Comparison of ENCODE assay signal across 7 mouse cellular contexts in genomic region chr6:124662477-124663423, GRCm38 (mm10). TPM values are rescaled to one million over a fixed set of nuclear protein-coding genes. Genes with fewer than 3 reads are reported as not detected.
DNase-seq lines count a peak whose midpoint lies in the region; ATAC-seq lines count a peak whose summit lies in the region.

TSS of gene Lpcat3 (plus strand) at chr6:124663027.

- no peaks in the 10 kb centered on the region for H3K27me3 ChIP-seq in embryonic facial prominence, embryonic 12.5 days
- no peaks in the 10 kb centered on the region for H3K27me3 ChIP-seq in limb, embryonic 11.5 days (ENCODE audit: control insufficient read depth, insufficient read depth, low read length)
- no peaks in the 10 kb centered on the region for H3K27me3 ChIP-seq in midbrain, embryonic 14.5 days (ENCODE audit: control insufficient read depth, insufficient read depth, low read length)

- WGBS in embryonic facial prominence, embryonic 12.5 days = 1% methylated on average over 76 of the region's 87 CpGs
- WGBS in limb, embryonic 11.5 days = under 1% methylated on average over 60 of the region's 87 CpGs
- under 1% methylated on average over 76 of the region's 87 CpGs for WGBS in midbrain, embryonic 14.5 days

- no peaks in the 10 kb centered on the region for H3K9me3 ChIP-seq in embryonic facial prominence, embryonic 12.5 days
- H3K9me3 ChIP-seq in limb, embryonic 11.5 days (ENCODE audit: control insufficient read depth, low read length) = no peaks in the 10 kb centered on the region
- H3K9me3 ChIP-seq in midbrain, embryonic 14.5 days (ENCODE audit: control insufficient read depth, low read length) = no peaks in the 10 kb centered on the region

- peak; percentile 95 for ATAC-seq in embryonic facial prominence, embryonic 12.5 days (ENCODE audit: insufficient number of reproducible peaks, insufficient read depth, low FRiP score, low TSS enrichment)
- ATAC-seq in limb, embryonic 11.5 days (ENCODE audit: insufficient number of reproducible peaks, low FRiP score, low TSS enrichment, low read depth) = peak; percentile 98
- peak; percentile 97 for ATAC-seq in midbrain, embryonic 14.5 days (ENCODE audit: low FRiP score, low TSS enrichment)

- peak; percentile 100 for DNase-seq in adrenal gland, postnatal 25 days
- peak; percentile 100 for DNase-seq in heart, adult 11 months
- peak; percentile 99 for DNase-seq in kidney, adult 18-20 months
- DNase-seq in limb, embryonic 11.5 days (ENCODE audit: low spot score) = peak; percentile 99
- DNase-seq in midbrain, embryonic 14.5 days = peak; percentile 98
- peak; percentile 99 to 100 for DNase-seq in spleen, adult 18-20 months

- H3K4me2 ChIP-seq in embryonic facial prominence, embryonic 12.5 days (replicated peaks) = peak within 1 kb of the TSS; percentile 66
- peak within 1 kb of the TSS; percentile 65 for H3K4me2 ChIP-seq in limb, embryonic 11.5 days (ENCODE audit: low read depth, severe bottlenecking)
- peak within 1 kb of the TSS; percentile 67 for H3K4me2 ChIP-seq in midbrain, embryonic 14.5 days (ENCODE audit: low read length)

- peak within 1 kb of the TSS; percentile 52 for H3K4me3 ChIP-seq in embryonic facial prominence, embryonic 12.5 days
- peak within 1 kb of the TSS; percentile 71 for H3K4me3 ChIP-seq in limb, embryonic 11.5 days (ENCODE audit: low read depth, low read length)
- peak within 1 kb of the TSS; percentile 63 for H3K4me3 ChIP-seq in midbrain, embryonic 14.5 days (replicated peaks; ENCODE audit: low read depth, low read length)

- H3K36me3 ChIP-seq in embryonic facial prominence, embryonic 12.5 days = no peaks in the 10 kb centered on the region
- no peaks in the 10 kb centered on the region for H3K36me3 ChIP-seq in limb, embryonic 11.5 days (ENCODE audit: control insufficient read depth, insufficient read depth, low read length)
- no peaks in the 10 kb centered on the region for H3K36me3 ChIP-seq in midbrain, embryonic 14.5 days (ENCODE audit: control insufficient read depth, insufficient read depth, low read length)

- H3K4me1 ChIP-seq in embryonic facial prominence, embryonic 12.5 days = peaks cover 4% of the 10 kb centered on the region; the same call in 1 of the 2 replicates
- no peaks in the 10 kb centered on the region for H3K4me1 ChIP-seq in limb, embryonic 11.5 days (ENCODE audit: control insufficient read depth, insufficient read depth, low read length)
- H3K4me1 ChIP-seq in midbrain, embryonic 14.5 days (ENCODE audit: control insufficient read depth, insufficient read depth, low read length) = no peaks in the 10 kb centered on the region

- peak within 1 kb of the TSS; percentile 51 for H3K9ac ChIP-seq in embryonic facial prominence, embryonic 12.5 days
- H3K9ac ChIP-seq in limb, embryonic 11.5 days (ENCODE audit: low read length) = peak within 1 kb of the TSS; percentile 64
- H3K9ac ChIP-seq in midbrain, embryonic 14.5 days (replicated peaks; ENCODE audit: low read length) = peak within 1 kb of the TSS; percentile 68

- peak within 1 kb of the TSS; percentile 81 for H3K27ac ChIP-seq in embryonic facial prominence, embryonic 12.5 days
- H3K27ac ChIP-seq in limb, embryonic 11.5 days (replicated peaks; ENCODE audit: low read depth, low read length) = peak within 1 kb of the TSS; percentile 45
- H3K27ac ChIP-seq in midbrain, embryonic 14.5 days (replicated peaks; ENCODE audit: low read depth, low read length) = peak within 1 kb of the TSS; percentile 72

RNA-seq across cellular contexts. Expression of gene Lpcat3, which starts in this region (rescaled TPM):
- total RNA-seq in adrenal gland, postnatal 25 days (2021) = 91.9 and 110 TPM in 2 replicates
- 46.0 and 49.1 TPM in 2 replicates for polyA plus RNA-seq in embryonic facial prominence, embryonic 12.5 days (2016; fragmentation: Nextera tagmentation; extraction: Ambion mirVana)
- 44.1 and 46.1 TPM in 2 replicates for polyA plus RNA-seq in limb, embryonic 11.5 days (2014; fragmentation: Nextera tagmentation; extraction: Ambion mirVana)
- polyA plus RNA-seq in midbrain, embryonic 14.5 days (2014; fragmentation: Nextera tagmentation; extraction: Ambion mirVana) = 31.9 and 34.6 TPM in 2 replicates

Comparison
In these comparisons a context has a peak if more than half of its experiments do, and no peak if none do; other contexts are left out.
1. Peak in every context shown above with its lines: DNase-seq, ATAC-seq, H3K4me3 ChIP-seq and H3K27ac ChIP-seq.